Mouse (Mus musculus) splenic B cell, adult 2 months (primary cell): Measurements from ENCODE around the gene Anapc4.

Experiments
- DNase-seq: peaks from one replicate; pipeline ENCODE4 v3.0.0-alpha.2; 2011; ENCODE audit warnings: low read depth, low spot score
- H3K27me3 ChIP-seq: 2 replicates; pipeline ENCODE4 v1.6.1; 2012; ENCODE audit warnings: mild to moderate bottlenecking, low read length, moderate library complexity, mixed read lengths; ENCODE audit not compliant: control insufficient read depth, poor library complexity, insufficient read depth, severe bottlenecking
- H3K36me3 ChIP-seq: 2 replicates; pipeline ENCODE4 v1.6.1; 2012; ENCODE audit warnings: mild to moderate bottlenecking, low read length, moderate library complexity, mixed read lengths; ENCODE audit not compliant: control insufficient read depth, poor library complexity, insufficient read depth, severe bottlenecking

Gene Anapc4

GRCm38 (mm10) chr5:52833005-52833404 is 807 bp upstream of the Anapc4 start:
- Histone ChIP-seq H3K36me3 (no peaks in the 10 kb centered on the region), H3K27me3 (no peaks in the 10 kb centered on the region)
- peak; percentile 41 for DNase-seq

GRCm38 (mm10) chr5:52834386-52834785 is 574 bp downstream of the Anapc4 start:
- H3K36me3 ChIP-seq, result no peaks in the 10 kb centered on the region
- H3K27me3 ChIP-seq, result no peaks in the 10 kb centered on the region
- no peak for DNase-seq

- DNase-seq, result no peak
- peaks cover 11% of the 10 kb centered on the region for H3K36me3 ChIP-seq
Measured at GRCm38 (mm10) chr5:52844319-52844718, 10.5 kb downstream of the Anapc4 start.

DNA sequence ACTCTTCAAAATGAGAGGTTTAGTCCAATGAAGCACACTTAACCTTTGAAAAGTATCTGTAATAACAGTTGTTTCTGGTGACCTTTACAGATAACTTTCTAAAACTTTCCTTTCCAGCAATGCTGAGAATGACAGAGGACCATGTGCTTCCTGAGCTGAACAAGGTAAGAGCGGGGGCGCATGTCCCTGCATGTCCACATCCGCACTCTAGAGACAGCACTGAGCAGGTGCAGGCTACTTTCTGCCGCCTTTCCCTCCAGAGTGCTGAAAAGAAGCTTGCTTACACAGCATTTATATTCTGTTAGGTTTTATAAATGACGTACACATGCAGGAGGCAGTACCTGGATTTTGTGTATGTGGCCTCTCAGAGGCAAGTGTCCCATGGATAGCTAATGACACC is 21.9 kb downstream of the Anapc4 start:
- H3K36me3 ChIP-seq, result peaks cover 11% of the 10 kb centered on the region; the same call in 1 of the 2 replicates
- H3K27me3 ChIP-seq, result no peaks in the 10 kb centered on the region
- DNase-seq, result no peak

More at GRCm38 (mm10) chr5:52844319-52844718, 10.5 kb downstream of the Anapc4 start:
- H3K27me3 ChIP-seq, result no peaks in the 10 kb centered on the region

GRCm38 (mm10) chr5:52864446-52864845 is 30.6 kb downstream of the Anapc4 start:
- peaks cover 13% of the 10 kb centered on the region for H3K36me3 ChIP-seq

DNA sequence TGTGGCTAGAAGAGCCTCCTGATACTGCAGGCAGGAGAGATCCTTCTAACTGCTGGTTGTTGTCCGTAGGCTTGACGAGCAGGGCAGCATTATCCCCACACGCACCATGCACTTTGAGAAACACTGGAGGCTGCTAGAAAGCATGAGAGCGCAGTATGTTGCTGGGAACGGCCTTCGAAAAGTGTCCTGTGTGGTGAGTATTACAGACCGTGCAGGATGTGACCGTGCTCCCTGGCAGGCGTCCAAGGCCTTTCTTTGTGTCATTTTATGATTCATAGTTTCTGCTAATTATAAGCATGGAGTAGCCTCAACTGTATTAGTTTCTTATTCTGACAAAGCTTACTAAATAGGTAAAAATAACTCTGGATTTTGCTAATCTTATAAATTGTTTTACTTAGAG is 32.0 kb downstream of the Anapc4 start:
- H3K27me3 ChIP-seq, result no peaks in the 10 kb centered on the region
- peaks cover 9% of the 10 kb centered on the region for H3K36me3 ChIP-seq
- no peak for DNase-seq

More at GRCm38 (mm10) chr5:52864446-52864845, 30.6 kb downstream of the Anapc4 start:
- no peaks in the 10 kb centered on the region for H3K27me3 ChIP-seq
- no peak for DNase-seq

DNA sequence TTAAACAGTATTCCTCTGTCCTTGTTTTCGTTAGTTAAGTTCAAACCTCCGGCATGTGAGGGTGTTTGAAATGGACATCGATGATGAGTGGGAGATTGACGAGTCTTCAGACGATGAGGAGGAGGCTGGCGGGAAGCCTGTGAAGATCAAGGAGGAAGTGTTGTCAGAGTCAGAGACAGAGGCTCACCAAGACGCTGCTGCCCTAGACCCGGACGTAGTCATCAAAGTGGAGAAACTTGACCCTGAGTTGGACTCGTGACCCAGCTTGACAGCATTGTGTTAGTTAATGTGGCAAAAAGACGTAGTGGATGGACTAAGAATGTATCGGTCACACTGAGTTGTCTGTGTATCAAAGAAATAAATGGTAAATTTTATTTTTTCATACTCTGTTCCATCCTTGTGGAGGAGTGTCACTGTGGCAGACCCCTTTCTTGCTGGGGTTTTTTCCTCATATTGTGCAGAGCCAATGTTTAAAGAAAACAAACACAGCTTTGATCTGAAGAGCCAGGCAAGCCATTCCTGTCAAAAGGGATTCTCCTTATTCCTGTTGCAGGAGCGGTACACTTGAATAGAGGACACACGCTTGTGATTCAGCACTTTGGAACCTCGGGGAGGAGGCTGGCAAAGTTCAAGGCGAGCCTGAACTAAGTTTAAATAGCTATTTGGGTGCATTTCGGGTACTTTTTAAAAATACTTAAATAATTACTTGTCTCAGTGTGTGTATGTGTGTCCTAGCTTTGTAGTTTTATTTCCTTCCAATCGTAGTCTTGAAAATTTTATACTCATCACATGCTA is 32.7 kb downstream of the Anapc4 start:
- H3K36me3 ChIP-seq, result peaks cover 9% of the 10 kb centered on the region
- H3K27me3 ChIP-seq, result no peaks in the 10 kb centered on the region
- DNase-seq, result no peak

DNA sequence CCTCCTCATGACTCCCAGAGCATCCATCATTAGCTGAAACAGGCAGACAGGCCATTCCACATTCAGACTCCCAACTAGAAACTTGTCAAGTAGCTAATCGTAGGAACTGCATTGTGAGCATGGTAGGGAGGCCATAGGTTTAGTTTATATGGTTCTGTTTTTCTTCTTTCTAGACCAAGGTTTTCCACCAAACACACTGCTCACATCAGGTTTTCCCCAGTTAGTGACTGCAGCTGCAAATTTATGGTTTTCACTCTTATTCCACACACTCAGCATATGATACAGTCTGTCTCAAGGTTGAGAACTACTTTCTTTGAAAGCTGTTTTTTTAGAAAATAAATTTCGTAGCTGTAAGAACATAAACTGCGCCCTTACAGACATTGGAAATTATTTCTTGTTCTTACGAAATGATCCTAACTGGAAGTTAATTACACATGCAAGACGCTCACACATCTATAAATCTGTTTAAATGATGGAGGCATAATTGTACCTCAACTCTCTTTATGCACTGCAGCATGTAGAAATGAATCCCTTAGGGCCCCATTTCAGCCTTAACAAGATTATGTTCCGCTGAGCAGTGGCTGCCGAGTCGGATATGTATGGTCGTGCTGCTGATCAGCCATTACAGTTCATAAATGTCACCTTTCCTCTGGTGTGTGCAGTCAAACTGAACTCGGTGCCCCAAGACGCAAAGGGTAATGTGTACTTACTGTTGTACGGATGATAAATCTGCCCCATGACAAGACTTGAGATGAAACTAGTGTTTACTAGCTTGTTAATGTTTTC is 35.3 kb downstream of the Anapc4 start:
- no peaks in the 10 kb centered on the region for H3K27me3 ChIP-seq
- no peak for DNase-seq
- H3K36me3 ChIP-seq, result peaks cover 5% of the 10 kb centered on the region; the same call in 1 of the 2 replicates

- peaks cover 3% of the 10 kb centered on the region; the same call in 1 of the 2 replicates for H3K36me3 ChIP-seq
- H3K27me3 ChIP-seq, result no peaks in the 10 kb centered on the region
- DNase-seq, result no peak
Measured at GRCm38 (mm10) chr5:52871461-52871860, 37.6 kb downstream of the Anapc4 start.

DNA sequence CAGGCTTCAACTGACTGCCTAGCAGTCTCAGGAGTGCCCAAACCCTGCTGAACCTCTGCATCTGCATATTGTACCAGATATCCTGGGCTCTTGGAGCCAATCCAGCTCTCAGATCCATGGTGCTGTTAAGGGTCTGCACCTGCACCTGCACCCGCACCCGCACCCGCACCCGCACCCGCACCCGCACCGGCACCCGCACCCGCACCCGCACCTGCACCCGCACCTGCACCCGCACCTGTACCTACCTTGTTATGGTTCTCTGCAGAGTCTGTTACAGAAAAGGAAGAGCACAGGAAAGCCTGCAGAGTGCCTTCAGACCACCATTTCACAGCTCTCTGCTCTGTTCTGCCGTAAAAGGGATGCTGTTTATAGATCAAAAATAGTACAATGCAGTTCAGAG is 38.2 kb downstream of the Anapc4 start:
- Histone ChIP-seq H3K36me3 (no peaks in the 10 kb centered on the region), H3K27me3 (no peaks in the 10 kb centered on the region)
- DNase-seq, result no peak

- H3K36me3 ChIP-seq, result no peaks in the 10 kb centered on the region
- DNase-seq, result peak; percentile 77
Measured at GRCm38 (mm10) chr5:52878847-52879246, 45.0 kb downstream of the Anapc4 start.

DNA sequence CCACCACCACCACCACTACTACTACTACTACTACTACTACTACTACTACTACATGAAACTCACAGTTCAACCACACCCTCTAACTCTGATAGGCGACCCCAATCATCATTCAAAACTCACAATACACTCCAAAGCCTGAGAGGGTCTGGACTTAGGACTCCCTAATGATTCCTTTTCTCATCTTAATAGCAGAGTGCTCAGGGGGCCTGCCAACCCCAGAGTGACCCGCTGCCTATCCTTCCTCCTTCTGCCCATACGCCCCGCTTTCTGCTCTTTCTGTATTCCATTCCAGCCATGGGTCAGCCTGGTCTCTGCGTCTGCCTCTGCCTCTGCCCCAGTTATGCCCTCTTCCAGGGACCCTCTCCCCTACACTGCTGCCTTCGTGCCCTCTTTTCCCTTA is 46.1 kb downstream of the Anapc4 start:
- DNase-seq, result no peak
- H3K36me3 ChIP-seq, result no peaks in the 10 kb centered on the region
- no peaks in the 10 kb centered on the region for H3K27me3 ChIP-seq

More at GRCm38 (mm10) chr5:52878847-52879246, 45.0 kb downstream of the Anapc4 start:
- no peaks in the 10 kb centered on the region for H3K27me3 ChIP-seq

DNA sequence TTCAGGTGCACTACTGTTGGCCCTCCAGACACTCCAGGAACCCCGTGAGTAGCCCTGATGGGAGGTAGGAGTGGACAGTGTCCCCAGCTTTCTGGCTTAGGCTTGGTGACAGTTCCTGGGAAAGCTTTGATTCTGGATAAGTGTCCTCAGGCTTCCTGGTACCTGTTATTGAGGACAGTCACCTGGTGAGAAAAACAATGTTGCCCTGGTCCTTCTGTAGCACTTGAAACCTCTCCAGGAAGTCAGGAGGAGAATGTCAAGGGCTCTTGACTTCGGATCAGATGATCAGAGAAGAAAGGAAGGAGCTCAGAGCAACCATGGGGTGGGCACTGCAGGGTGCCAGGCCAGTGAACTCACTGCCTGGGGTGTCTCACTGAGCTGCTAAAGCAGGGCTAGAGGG is 48.6 kb downstream of the Anapc4 start:
- H3K27me3 ChIP-seq, result no peaks in the 10 kb centered on the region
- DNase-seq, result no peak
- no peaks in the 10 kb centered on the region for H3K36me3 ChIP-seq

DNA sequence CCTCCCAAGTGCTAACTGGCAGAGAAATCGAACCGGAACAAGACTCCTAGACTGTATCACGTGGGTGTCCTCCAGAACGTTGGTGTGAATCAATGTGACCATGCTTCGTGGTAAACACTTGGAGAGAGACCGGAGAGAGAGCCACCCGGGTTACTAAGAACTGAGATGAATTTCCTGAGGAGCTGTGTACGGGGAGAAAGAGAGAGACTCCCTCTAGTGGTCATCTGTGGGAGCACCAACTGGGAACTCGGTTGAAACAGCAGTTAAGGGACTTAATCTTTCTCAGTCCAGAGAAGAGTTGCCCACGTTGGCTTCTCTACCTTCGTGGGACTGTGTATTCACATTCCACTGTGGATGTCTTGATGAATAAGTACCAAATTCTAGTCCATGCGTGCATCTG is 53.3 kb downstream of the Anapc4 start:
- Histone ChIP-seq H3K27me3 (no peaks in the 10 kb centered on the region), H3K36me3 (no peaks in the 10 kb centered on the region)
- DNase-seq, result peak; percentile 72

DNA sequence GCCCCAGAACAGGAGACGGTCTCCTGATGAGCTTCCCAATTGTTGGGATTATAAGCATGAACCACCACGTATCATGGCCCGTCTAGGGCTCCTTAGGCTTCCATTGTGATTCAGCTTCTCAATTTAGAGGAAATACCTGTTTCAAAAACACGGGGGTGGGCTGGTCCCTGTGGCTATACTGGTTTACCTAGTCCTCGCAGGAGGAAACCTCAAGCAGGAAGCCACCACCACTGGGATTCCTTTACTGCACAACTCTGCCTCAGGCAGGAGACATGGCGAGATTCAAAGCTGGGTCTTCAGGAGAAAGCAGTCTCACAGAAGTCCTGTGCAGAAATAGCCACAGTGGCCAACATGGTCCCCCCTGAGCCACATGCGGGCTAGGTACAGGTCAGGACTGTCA is 56.1 kb downstream of the Anapc4 start:
- Histone ChIP-seq H3K36me3 (no peaks in the 10 kb centered on the region), H3K27me3 (no peaks in the 10 kb centered on the region)
- no peak for DNase-seq
